ENCODE assay signal across 9 mouse cellular contexts in genomic region chr7:45162996-45163615, GRCm38 (mm10). TPM values are rescaled to one million over a fixed set of nuclear protein-coding genes. Genes with fewer than 3 reads are reported as not detected.
DNase-seq lines count a peak whose midpoint lies in the region; ATAC-seq and TF ChIP-seq lines count a peak whose summit lies in the region.
"Had no signal": no experiment of that assay in that cellular context is flagged by ENCODE, and none has a peak within 500 bp of the region (broad histone marks: within the 10 kb centered on the region; RNA-seq: fewer than 3 reads in every experiment).

No protein-coding gene starts in this region.

- peaks cover 25% of the 10 kb centered on the region for H3K36me3 ChIP-seq in forebrain, embryonic 12.5 days (replicated peaks)
- H3K36me3 ChIP-seq in forebrain, embryonic 16.5 days (ENCODE audit: control insufficient read depth, insufficient read depth) = no peaks in the 10 kb centered on the region; the same call in 1 of the 2 replicates
- H3K36me3 ChIP-seq in kidney, postnatal 0 days (ENCODE audit: insufficient read depth, low read length) = 0 out of 2 replicates have a peak, but pooled peaks cover 13% of the 10 kb centered on the region
- H3K36me3 ChIP-seq in E14TG2a.4 (ENCODE audit: insufficient read depth, low read length) = peaks cover 27% of the 10 kb centered on the region
- 0 out of 2 replicates have a peak, but pooled peaks cover 2% of the 10 kb centered on the region for H3K36me3 ChIP-seq in forebrain, embryonic 15.5 days

- H3K4me1 ChIP-seq in forebrain, embryonic 12.5 days = peaks cover 25% of the 10 kb centered on the region
- H3K4me1 ChIP-seq in forebrain, embryonic 16.5 days (replicated peaks; ENCODE audit: control insufficient read depth, insufficient read depth, low read length) = peaks cover 34% of the 10 kb centered on the region
- peaks cover 5% of the 10 kb centered on the region; the same call in 1 of the 2 replicates for H3K4me1 ChIP-seq in kidney, postnatal 0 days (replicated peaks; ENCODE audit: insufficient read depth, low read length)
- peaks cover 61% of the 10 kb centered on the region for H3K4me1 ChIP-seq in E14TG2a.4 (replicated peaks; ENCODE audit: low read depth, low read length)
- peaks cover 40% of the 10 kb centered on the region for H3K4me1 ChIP-seq in forebrain, embryonic 15.5 days

- no peak overlapping the region for H3K27ac ChIP-seq in forebrain, embryonic 12.5 days
- H3K27ac ChIP-seq in forebrain, embryonic 16.5 days (ENCODE audit: low read length) = no peak overlapping the region
- H3K27ac ChIP-seq in kidney, postnatal 0 days = no peak overlapping the region
- no peak overlapping the region for H3K27ac ChIP-seq in forebrain, embryonic 15.5 days (replicated peaks)

- no peak overlapping the region for H3K9ac ChIP-seq in forebrain, embryonic 12.5 days
- no peak overlapping the region for H3K9ac ChIP-seq in forebrain, embryonic 16.5 days (replicated peaks; ENCODE audit: low read depth, low read length)
- no peak overlapping the region for H3K9ac ChIP-seq in kidney, postnatal 0 days (ENCODE audit: low read depth, low read length)
- no peak overlapping the region for H3K9ac ChIP-seq in forebrain, embryonic 15.5 days (replicated peaks)

- no peak for DNase-seq in kidney, postnatal 0 days (ENCODE audit: low spot score)
- DNase-seq in kidney, adult 18-20 months = no peak
- no peak for DNase-seq in thymus, postnatal 0 days (ENCODE audit: low spot score)
- no peak for DNase-seq in retina, embryonic 14.5 days (ENCODE audit: low spot score)

- ATAC-seq in forebrain, embryonic 12.5 days (ENCODE audit: low FRiP score) = no peak
- no peak for ATAC-seq in forebrain, embryonic 16.5 days
- ATAC-seq in kidney, postnatal 0 days (replicated peaks; ENCODE audit: low FRiP score, low read depth) = no peak
- ATAC-seq in forebrain, embryonic 15.5 days (replicated peaks) = no peak

- WGBS in forebrain, embryonic 12.5 days = 73% methylated on average over 9 of the region's 9 CpGs
- 72% methylated on average over 9 of the region's 9 CpGs for WGBS in forebrain, embryonic 16.5 days
- WGBS in kidney, postnatal 0 days = 72% methylated on average over 9 of the region's 9 CpGs
- WGBS in forebrain, embryonic 15.5 days = 70% methylated on average over 9 of the region's 9 CpGs

- H3K27me3 ChIP-seq in forebrain, embryonic 12.5 days = peaks cover 58% of the 10 kb centered on the region
- H3K27me3 ChIP-seq in forebrain, embryonic 16.5 days (replicated peaks; ENCODE audit: control insufficient read depth, insufficient read depth, low read length) = peaks cover 33% of the 10 kb centered on the region
- H3K27me3 ChIP-seq in kidney, postnatal 0 days (ENCODE audit: insufficient read depth, low read length) = peaks cover 39% of the 10 kb centered on the region
- peaks cover 50% of the 10 kb centered on the region for H3K27me3 ChIP-seq in E14TG2a.4 (ENCODE audit: insufficient read depth, low read length)
- H3K27me3 ChIP-seq in forebrain, embryonic 15.5 days = peaks cover 45% of the 10 kb centered on the region

- peak overlapping the region; percentile 45; the same call in 1 of the 2 replicates for H3K4me3 ChIP-seq in forebrain, embryonic 12.5 days (replicated peaks)
- no peak overlapping the region for H3K4me3 ChIP-seq in forebrain, embryonic 16.5 days (replicated peaks; ENCODE audit: low read length)
- no peak overlapping the region for H3K4me3 ChIP-seq in kidney, postnatal 0 days (replicated peaks; ENCODE audit: low read depth, low read length)
- peak overlapping the region; percentile 86; the same call in 1 of the 2 replicates for H3K4me3 ChIP-seq in E14TG2a.4 (replicated peaks; ENCODE audit: low read length)
- H3K4me3 ChIP-seq in forebrain, embryonic 15.5 days = peak overlapping the region; percentile 49; the same call in 1 of the 2 replicates

- no peaks in the 10 kb centered on the region for H3K9me3 ChIP-seq in forebrain, embryonic 12.5 days
- no peaks in the 10 kb centered on the region for H3K9me3 ChIP-seq in forebrain, embryonic 16.5 days (ENCODE audit: control insufficient read depth, low read length)
- no peaks in the 10 kb centered on the region for H3K9me3 ChIP-seq in kidney, postnatal 0 days (replicated peaks; ENCODE audit: low read length)
- no peaks in the 10 kb centered on the region for H3K9me3 ChIP-seq in E14TG2a.4 (ENCODE audit: low read length)
- no peaks in the 10 kb centered on the region for H3K9me3 ChIP-seq in forebrain, embryonic 15.5 days
- H3K9me3 ChIP-seq: heart, embryonic 10.5 days had no signal

- no peak for TF ChIP-seq CTCF in kidney, postnatal 0 days (IDR thresholded peaks at IDR 0.05; ENCODE audit: low read depth)
- TF ChIP-seq CTCF in E14TG2a.4 (conservative IDR thresholded peaks at IDR 0.05; ENCODE audit: low read length) = no peak

- no peak overlapping the region for H3K4me2 ChIP-seq in forebrain, embryonic 12.5 days
- H3K4me2 ChIP-seq in forebrain, embryonic 16.5 days (ENCODE audit: low read length) = no peak overlapping the region; the same call in 1 of the 2 replicates
- peak overlapping the region; percentile 81; the same call in 1 of the 2 replicates for H3K4me2 ChIP-seq in kidney, postnatal 0 days (ENCODE audit: low read length)
- H3K4me2 ChIP-seq in forebrain, embryonic 15.5 days (replicated peaks) = no peak overlapping the region

RNA-seq across cellular contexts. Expression of gene Slc17a7, which starts 0.6 kb away (rescaled TPM):
- polyA plus RNA-seq in forebrain, embryonic 12.5 days (2016; fragmentation: Nextera tagmentation; extraction: Ambion mirVana) = 6.3 and 7.9 TPM in 2 replicates
- 20.1 and 22.8 TPM in 2 replicates for polyA plus RNA-seq in forebrain, embryonic 16.5 days (2015; fragmentation: Nextera tagmentation; extraction: Ambion mirVana)
- 0.17 TPM in 2 replicates for polyA plus RNA-seq in kidney, postnatal 0 days (2015; fragmentation: Nextera tagmentation; extraction: Ambion mirVana)
- polyA plus RNA-seq in forebrain, embryonic 15.5 days (2015; fragmentation: Nextera tagmentation; extraction: Ambion mirVana) = 20.1 and 24.0 TPM in 2 replicates
- 0.06 TPM in 1 of 2 replicates, not detected in the other for polyA plus RNA-seq in thymus, postnatal 0 days (2015; fragmentation: Nextera tagmentation; extraction: Ambion mirVana)

RNA-seq across cellular contexts. Expression of gene Aldh16a1, which starts 8.7 kb away (rescaled TPM):
- 41.9 and 42.9 TPM in 2 replicates for polyA plus RNA-seq in forebrain, embryonic 12.5 days (2016; fragmentation: Nextera tagmentation; extraction: Ambion mirVana)
- polyA plus RNA-seq in forebrain, embryonic 16.5 days (2015; fragmentation: Nextera tagmentation; extraction: Ambion mirVana) = 19.3 and 20.9 TPM in 2 replicates
- 55.4 and 62.7 TPM in 2 replicates for polyA plus RNA-seq in kidney, postnatal 0 days (2015; fragmentation: Nextera tagmentation; extraction: Ambion mirVana)
- polyA plus RNA-seq in forebrain, embryonic 15.5 days (2015; fragmentation: Nextera tagmentation; extraction: Ambion mirVana) = 25.6 and 30.8 TPM in 2 replicates
- 41.6 and 43.3 TPM in 2 replicates for polyA plus RNA-seq in thymus, postnatal 0 days (2015; fragmentation: Nextera tagmentation; extraction: Ambion mirVana)

RNA-seq across cellular contexts. Expression of gene Pih1d1, which starts 9.0 kb away (rescaled TPM):
- 95.0 and 97.5 TPM in 2 replicates for polyA plus RNA-seq in forebrain, embryonic 12.5 days (2016; fragmentation: Nextera tagmentation; extraction: Ambion mirVana)
- polyA plus RNA-seq in forebrain, embryonic 16.5 days (2015; fragmentation: Nextera tagmentation; extraction: Ambion mirVana) = 84.2 and 90.2 TPM in 2 replicates
- polyA plus RNA-seq in kidney, postnatal 0 days (2015; fragmentation: Nextera tagmentation; extraction: Ambion mirVana) = 81.3 and 88.6 TPM in 2 replicates
- 96.0 and 96.9 TPM in 2 replicates for polyA plus RNA-seq in forebrain, embryonic 15.5 days (2015; fragmentation: Nextera tagmentation; extraction: Ambion mirVana)
- polyA plus RNA-seq in thymus, postnatal 0 days (2015; fragmentation: Nextera tagmentation; extraction: Ambion mirVana) = 88.2 and 93.1 TPM in 2 replicates

RNA-seq across cellular contexts. Expression of gene Gfy, which starts 16.3 kb away (rescaled TPM):
- polyA plus RNA-seq in forebrain, embryonic 12.5 days (2016; fragmentation: Nextera tagmentation; extraction: Ambion mirVana) = 0.52 and 1.4 TPM in 2 replicates
- 0.51 TPM in 1 of 2 replicates, not detected in the other for polyA plus RNA-seq in forebrain, embryonic 16.5 days (2015; fragmentation: Nextera tagmentation; extraction: Ambion mirVana)
- not detected in 2 replicates for polyA plus RNA-seq in kidney, postnatal 0 days (2015; fragmentation: Nextera tagmentation; extraction: Ambion mirVana)
- not detected in 2 replicates for polyA plus RNA-seq in forebrain, embryonic 15.5 days (2015; fragmentation: Nextera tagmentation; extraction: Ambion mirVana)
- not detected in 2 replicates for polyA plus RNA-seq in thymus, postnatal 0 days (2015; fragmentation: Nextera tagmentation; extraction: Ambion mirVana)
- polyA plus RNA-seq: heart, embryonic 10.5 days had no signal

RNA-seq across cellular contexts. Expression of gene Pth2, which starts 17.7 kb away (rescaled TPM):
- polyA plus RNA-seq in forebrain, embryonic 12.5 days (2016; fragmentation: Nextera tagmentation; extraction: Ambion mirVana) = 0.45 and 1.5 TPM in 2 replicates
- 0.63 TPM in 1 of 2 replicates, not detected in the other for polyA plus RNA-seq in forebrain, embryonic 16.5 days (2015; fragmentation: Nextera tagmentation; extraction: Ambion mirVana)
- polyA plus RNA-seq in kidney, postnatal 0 days (2015; fragmentation: Nextera tagmentation; extraction: Ambion mirVana) = not detected in 2 replicates
- not detected in 2 replicates for polyA plus RNA-seq in forebrain, embryonic 15.5 days (2015; fragmentation: Nextera tagmentation; extraction: Ambion mirVana)
- polyA plus RNA-seq in thymus, postnatal 0 days (2015; fragmentation: Nextera tagmentation; extraction: Ambion mirVana) = not detected in 2 replicates

Comparison
In these comparisons a context has a peak if more than half of its experiments do, and no peak if none do; other contexts are left out.
1. H3K4me3 ChIP-seq: peak in forebrain, embryonic 12.5 days (single experiment), E14TG2a.4 (single experiment) and forebrain, embryonic 15.5 days (single experiment); none in forebrain, embryonic 16.5 days (single experiment) and kidney, postnatal 0 days (single experiment).